Mouse (Mus musculus): ENCODE results near the gene Zfp423. TPM values are rescaled to one million over a fixed set of nuclear protein-coding genes. Genes with fewer than 3 reads are reported as not detected.

Gene Zfp423
- polyA plus RNA-seq, 1 experiment from 2014 or later: 40.3 TPM

- Histone ChIP-seq H3K9me3 (ENCODE audit: control insufficient read depth, low read length) (no peaks in the 10 kb centered on the region), H3K9ac (ENCODE audit: low read length) (no peak overlapping the region), H3K27me3 (ENCODE audit: control insufficient read depth, insufficient read depth, low read length) (no peaks in the 10 kb centered on the region), H3K27ac (ENCODE audit: low read depth, low read length) (no peak overlapping the region), H3K36me3 (ENCODE audit: control insufficient read depth, insufficient read depth, low read length) (no peaks in the 10 kb centered on the region), H3K4me2 (no peak overlapping the region), H3K4me3 (ENCODE audit: low read depth, low read length) (no peak overlapping the region), H3K4me1 (ENCODE audit: control insufficient read depth, insufficient read depth, low read length) (peaks cover 35% of the 10 kb centered on the region)
- DNase-seq (ENCODE audit: low spot score, missing footprints) (no peak), ATAC-seq (ENCODE audit: low FRiP score) (no peak)
- 60% methylated on average over 9 of the region's 9 CpGs for WGBS
Measured at GRCm38 (mm10) chr8:87697127-87697526, 262.3 kb downstream of the Zfp423 start.

- no peak overlapping the region for H3K9ac ChIP-seq (ENCODE audit: low read length)
- H3K27me3 ChIP-seq (ENCODE audit: control insufficient read depth, insufficient read depth, low read length): no peaks in the 10 kb centered on the region
- no peaks in the 10 kb centered on the region for H3K9me3 ChIP-seq (ENCODE audit: control insufficient read depth, low read length)
- ATAC-seq (ENCODE audit: low FRiP score): no peak
- no peak overlapping the region for H3K4me3 ChIP-seq (ENCODE audit: low read depth, low read length)
- H3K4me2 ChIP-seq: no peak overlapping the region
- peaks cover 67% of the 10 kb centered on the region for H3K4me1 ChIP-seq (ENCODE audit: control insufficient read depth, insufficient read depth, low read length)
- 79% methylated on average over 4 of the region's 4 CpGs for WGBS
- no peak overlapping the region for H3K27ac ChIP-seq (ENCODE audit: low read depth, low read length)
- H3K36me3 ChIP-seq (ENCODE audit: control insufficient read depth, insufficient read depth, low read length): no peaks in the 10 kb centered on the region
- DNase-seq (ENCODE audit: low spot score, missing footprints): no peak
Measured at GRCm38 (mm10) chr8:87693741-87694140, 265.7 kb downstream of the Zfp423 start.

DNA sequence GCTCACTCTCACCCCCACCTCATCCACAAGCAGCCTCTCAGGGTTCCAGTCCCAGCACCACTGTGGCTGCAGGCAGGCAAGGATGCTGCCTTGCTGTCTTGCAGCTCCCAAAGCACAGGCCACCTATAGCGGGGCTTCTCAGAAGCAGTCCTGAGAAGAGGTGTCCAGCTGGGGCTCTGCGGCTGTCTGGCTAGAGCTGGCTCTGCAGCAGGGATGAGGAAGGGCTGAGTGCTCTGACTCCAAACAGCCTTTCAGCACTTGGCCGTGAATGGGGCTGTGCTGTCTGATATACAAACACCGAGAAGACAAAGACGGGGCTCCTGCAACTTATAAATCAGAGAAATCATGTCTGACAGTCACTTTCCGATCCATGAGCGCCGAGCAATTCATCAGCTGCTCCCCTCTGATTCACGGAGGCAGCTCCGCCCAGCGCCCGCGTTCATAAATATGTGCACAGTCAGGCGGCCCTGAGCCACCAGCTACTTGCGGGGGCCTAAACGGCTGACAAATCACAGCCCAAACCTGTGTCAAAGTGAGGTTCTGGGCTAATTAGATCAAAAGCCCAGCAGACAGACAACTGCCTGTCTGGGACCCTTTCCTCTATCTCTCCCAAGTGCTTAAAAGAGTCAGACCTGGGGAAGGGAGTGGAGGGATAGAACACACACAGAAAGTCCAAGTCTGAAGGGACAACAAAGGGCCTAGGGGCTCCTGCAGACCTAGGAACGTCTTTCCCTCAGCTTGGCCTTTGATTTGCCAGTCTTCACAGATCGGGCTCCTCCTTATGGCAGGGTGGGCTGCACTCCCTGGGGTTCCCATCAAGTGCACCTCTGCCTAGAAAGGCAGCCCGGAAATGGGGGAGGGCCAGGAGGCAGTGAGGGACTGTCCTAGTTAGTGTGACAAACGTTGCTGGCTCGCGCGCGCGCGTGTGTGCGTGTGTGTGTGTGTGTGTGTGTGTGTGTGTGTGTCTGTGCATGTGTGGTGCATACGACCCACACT lies 269.0 kb downstream of the Zfp423 start:
- DNase-seq (ENCODE audit: low spot score, missing footprints) (peak; percentile 93), ATAC-seq (ENCODE audit: low FRiP score) (peak; percentile 28; the same call in 1 of the 2 replicates)
- Histone ChIP-seq H3K27ac (ENCODE audit: low read depth, low read length) (peak overlapping the region; percentile 81), H3K36me3 (ENCODE audit: control insufficient read depth, insufficient read depth, low read length) (peaks cover 4% of the 10 kb centered on the region), H3K4me3 (ENCODE audit: low read depth, low read length) (no peak overlapping the region), H3K4me2 (peak overlapping the region; percentile 19; the same call in 1 of the 2 replicates), H3K27me3 (ENCODE audit: control insufficient read depth, insufficient read depth, low read length) (no peaks in the 10 kb centered on the region), H3K4me1 (ENCODE audit: control insufficient read depth, insufficient read depth, low read length) (peaks cover 88% of the 10 kb centered on the region), H3K9me3 (ENCODE audit: control insufficient read depth, low read length) (no peaks in the 10 kb centered on the region), H3K9ac (ENCODE audit: low read length) (peak overlapping the region; percentile 48)
- 35% methylated on average over 28 of the region's 28 CpGs for WGBS

GRCm38 (mm10) chr8:87689192-87689591 lies 270.2 kb downstream of the Zfp423 start:
- H3K9me3 ChIP-seq (ENCODE audit: control insufficient read depth, low read length): no peaks in the 10 kb centered on the region
- DNase-seq (ENCODE audit: low spot score, missing footprints) (no peak), ATAC-seq (ENCODE audit: low FRiP score) (no peak; the same call in 1 of the 2 replicates)
- peaks cover 82% of the 10 kb centered on the region for H3K4me1 ChIP-seq (ENCODE audit: control insufficient read depth, insufficient read depth, low read length)
- H3K27me3 ChIP-seq (ENCODE audit: control insufficient read depth, insufficient read depth, low read length): no peaks in the 10 kb centered on the region
- H3K9ac ChIP-seq (ENCODE audit: low read length): no peak overlapping the region
- H3K36me3 ChIP-seq (ENCODE audit: control insufficient read depth, insufficient read depth, low read length): peaks cover 4% of the 10 kb centered on the region
- no peak overlapping the region for H3K4me2 ChIP-seq
- 64% methylated on average over 6 of the region's 6 CpGs for WGBS
- H3K27ac ChIP-seq (ENCODE audit: low read depth, low read length): no peak overlapping the region; the same call in 1 of the 2 replicates
- no peak overlapping the region for H3K4me3 ChIP-seq (ENCODE audit: low read depth, low read length)

GRCm38 (mm10) chr8:87688348-87688747 lies 271.0 kb downstream of the Zfp423 start:
- Histone ChIP-seq H3K9me3 (ENCODE audit: control insufficient read depth, low read length) (no peaks in the 10 kb centered on the region), H3K4me3 (ENCODE audit: low read depth, low read length) (no peak overlapping the region), H3K4me1 (ENCODE audit: control insufficient read depth, insufficient read depth, low read length) (peaks cover 76% of the 10 kb centered on the region), H3K36me3 (ENCODE audit: control insufficient read depth, insufficient read depth, low read length) (peaks cover 6% of the 10 kb centered on the region), H3K4me2 (no peak overlapping the region), H3K9ac (ENCODE audit: low read length) (no peak overlapping the region), H3K27me3 (ENCODE audit: control insufficient read depth, insufficient read depth, low read length) (no peaks in the 10 kb centered on the region), H3K27ac (ENCODE audit: low read depth, low read length) (peak overlapping the region; percentile 44; the same call in 1 of the 2 replicates)
- 33% methylated on average over 4 of the region's 4 CpGs for WGBS
- DNase-seq (ENCODE audit: low spot score, missing footprints): no peak
- no peak; the same call in 1 of the 2 replicates for ATAC-seq (ENCODE audit: low FRiP score)

GRCm38 (mm10) chr8:87686986-87687698 lies 272.3 kb downstream of the Zfp423 start:
- Histone ChIP-seq H3K27ac (ENCODE audit: low read depth, low read length) (peak overlapping the region; percentile 8; the same call in 1 of the 2 replicates), H3K4me2 (no peak overlapping the region), H3K9ac (ENCODE audit: low read length) (no peak overlapping the region), H3K9me3 (ENCODE audit: control insufficient read depth, low read length) (no peaks in the 10 kb centered on the region), H3K27me3 (ENCODE audit: control insufficient read depth, insufficient read depth, low read length) (no peaks in the 10 kb centered on the region), H3K36me3 (ENCODE audit: control insufficient read depth, insufficient read depth, low read length) (peaks cover 6% of the 10 kb centered on the region), H3K4me3 (ENCODE audit: low read depth, low read length) (no peak overlapping the region), H3K4me1 (ENCODE audit: control insufficient read depth, insufficient read depth, low read length) (peaks cover 68% of the 10 kb centered on the region)
- DNase-seq (ENCODE audit: low spot score, missing footprints): no peak
- 66% methylated on average over 10 of the region's 10 CpGs for WGBS
- ATAC-seq (ENCODE audit: low FRiP score): no peak

GRCm38 (mm10) chr8:87686026-87686425 lies 273.4 kb downstream of the Zfp423 start:
- Histone ChIP-seq H3K4me3 (ENCODE audit: low read depth, low read length) (no peak overlapping the region), H3K4me1 (ENCODE audit: control insufficient read depth, insufficient read depth, low read length) (peaks cover 57% of the 10 kb centered on the region), H3K9ac (ENCODE audit: low read length) (peak overlapping the region; percentile 13; the same call in 1 of the 2 replicates), H3K4me2 (no peak overlapping the region), H3K27me3 (ENCODE audit: control insufficient read depth, insufficient read depth, low read length) (no peaks in the 10 kb centered on the region), H3K36me3 (ENCODE audit: control insufficient read depth, insufficient read depth, low read length) (peaks cover 9% of the 10 kb centered on the region), H3K9me3 (ENCODE audit: control insufficient read depth, low read length) (no peaks in the 10 kb centered on the region), H3K27ac (ENCODE audit: low read depth, low read length) (no peak overlapping the region)
- ATAC-seq (ENCODE audit: low FRiP score) (no peak), DNase-seq (ENCODE audit: low spot score, missing footprints) (no peak)
- WGBS: 77% methylated on average over 3 of the region's 3 CpGs

DNA sequence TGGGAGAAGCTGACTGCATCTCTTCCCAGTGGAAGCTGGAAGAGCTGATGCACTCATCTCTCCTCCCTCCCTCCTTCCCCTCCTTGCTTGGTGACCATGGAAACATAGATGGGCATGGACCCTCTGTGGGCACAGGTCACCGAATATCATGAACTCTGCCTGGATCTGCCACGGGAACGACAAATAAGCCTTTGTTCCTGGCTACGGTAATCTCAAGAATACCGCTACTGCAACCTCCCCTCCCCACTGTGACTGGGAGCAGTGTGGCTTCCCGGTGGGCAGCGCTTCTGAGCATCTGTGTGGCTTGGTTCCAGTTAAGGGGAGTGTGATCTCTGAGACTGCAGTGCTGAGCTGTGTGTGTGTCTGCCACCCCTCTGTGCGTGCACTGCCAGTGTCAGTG lies 274.0 kb downstream of the Zfp423 start:
- H3K4me1 ChIP-seq (ENCODE audit: control insufficient read depth, insufficient read depth, low read length): peaks cover 50% of the 10 kb centered on the region
- no peak; the same call in 1 of the 2 replicates for ATAC-seq (ENCODE audit: low FRiP score)

More for the DNA sequence above, 274.0 kb downstream of the Zfp423 start:
- no peak overlapping the region for H3K4me3 ChIP-seq (ENCODE audit: low read depth, low read length)
- peaks cover 12% of the 10 kb centered on the region for H3K36me3 ChIP-seq (ENCODE audit: control insufficient read depth, insufficient read depth, low read length)
- no peak overlapping the region for H3K9ac ChIP-seq (ENCODE audit: low read length)
- 33% methylated on average over 8 of the region's 8 CpGs for WGBS
- H3K4me2 ChIP-seq: no peak overlapping the region
- no peaks in the 10 kb centered on the region for H3K9me3 ChIP-seq (ENCODE audit: control insufficient read depth, low read length)
- H3K27me3 ChIP-seq (ENCODE audit: control insufficient read depth, insufficient read depth, low read length): no peaks in the 10 kb centered on the region
- H3K27ac ChIP-seq (ENCODE audit: low read depth, low read length): no peak overlapping the region
- no peak for DNase-seq (ENCODE audit: low spot score, missing footprints)

All from midbrain, embryonic 11.5 days (tissue).